Mouse (Mus musculus) kidney, adult 2 months (tissue): ENCODE results near the gene Ffar2. TPM values are rescaled to one million over a fixed set of nuclear protein-coding genes. Genes with fewer than 3 reads are reported as not detected.

Source experiments
- DNase-seq: peaks from one replicate; pipeline ENCODE4 v3.0.0; 2021
- H3K27ac ChIP-seq: fragments of 200-500 bp; 2 replicates; pipeline ENCODE4 v1.5.1; 2012; ENCODE audit warnings: low read depth, low read length, control low read depth, inconsistent platforms; ENCODE audit not compliant: insufficient read depth
- H3K27me3 ChIP-seq: fragments of 200-500 bp; replicated peaks from 2 replicates; pipeline ENCODE4 v1.6.1; 2012; ENCODE audit warnings: mild to moderate bottlenecking, moderate library complexity, low read length, inconsistent platforms; ENCODE audit not compliant: control insufficient read depth, insufficient read depth
- H3K36me3 ChIP-seq: fragments of 200-500 bp; 2 replicates; pipeline ENCODE4 v1.6.1; 2012; ENCODE audit warnings: mild to moderate bottlenecking, moderate library complexity, low read length, inconsistent platforms; ENCODE audit not compliant: control insufficient read depth, insufficient read depth
- H3K4me1 ChIP-seq: fragments of 200-500 bp; 2 replicates; pipeline ENCODE4 v1.6.1; 2011; ENCODE audit warnings: low read length; ENCODE audit not compliant: control insufficient read depth, insufficient read depth
- H3K4me3 ChIP-seq: fragments of 200-500 bp; 2 replicates; pipeline ENCODE4 v1.5.1; 2011; ENCODE audit warnings: mild to moderate bottlenecking, low read depth, low read length, control low read depth; ENCODE audit not compliant: insufficient read depth
- CTCF ChIP-seq: fragments of 200-500 bp; conservative IDR thresholded peaks from 2 replicates; pipeline ENCODE4 v1.5.1; 2011; ENCODE audit warnings: low read depth, mild to moderate bottlenecking, control low read depth, low read length, moderate library complexity, mixed read lengths; ENCODE audit not compliant: insufficient read depth, insufficient read length
- POLR2A ChIP-seq: fragments of 200-500 bp; IDR thresholded peaks from one replicate; pipeline ENCODE4 v1.6.1; 2011; ENCODE audit warnings: low read depth, low read length, control low read depth
- WGBS: fragments of 180-500 bp; shearing (Covaris S2); methylation state at CpG from one replicate; pipeline ENCODE4 v1.1.7; 2018; 5-methylcytosine and 5-hydroxymethylcytosine counted together
- polyA plus RNA-seq: library from polyadenylated mRNA; depleted of rRNA; stranded (reverse); fragments of >200 nt; gene quantifications from 2 replicates; pipeline ENCODE4 v1.2.3, GENCODE M21; 2012; rRNA removed

Ffar2 gene
- polyA plus RNA-seq: 1.2 and 1.4 TPM in 2 replicates

GRCm38 (mm10) chr7:30823675-30824074 lies at the start of gene Ffar2:
Gene Ffar2, minus strand, starts transcription at chr7:30823775.
- Histone ChIP-seq H3K36me3 (no peaks in the 10 kb centered on the region), H3K27ac (no peak within 1 kb of the TSS), H3K4me1 (no peaks in the 10 kb centered on the region), H3K4me3 (no peak within 1 kb of the TSS), H3K27me3 (no peaks in the 10 kb centered on the region)
- DNase-seq: no peak
- no peak for TF ChIP-seq CTCF
- no peak for TF ChIP-seq POLR2A
- WGBS: 91% methylated on average over 18 of the region's 18 CpGs

DNA sequence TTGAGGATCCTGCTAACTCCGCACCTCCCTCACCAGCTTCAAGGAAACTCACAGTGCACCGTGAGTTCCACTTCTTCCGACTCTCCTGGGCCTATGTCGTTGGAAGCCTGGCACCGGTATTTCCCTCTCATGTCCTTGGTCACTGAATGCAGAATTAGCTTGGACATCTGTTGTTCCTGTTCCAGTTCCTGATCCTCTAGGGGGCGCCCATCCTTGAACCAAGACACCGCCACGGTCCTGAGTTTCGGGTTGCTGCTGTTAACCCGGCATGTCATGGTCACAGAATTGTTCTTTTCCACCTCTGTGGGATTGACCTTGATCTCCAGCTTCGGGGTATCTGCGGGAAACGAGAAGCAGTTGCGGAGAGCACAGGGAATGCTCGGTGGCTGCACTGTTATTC lies 49.5 kb upstream of the Ffar2 start:
- DNase-seq: peak; percentile 81
- Histone ChIP-seq H3K4me3 (no peak overlapping the region), H3K4me1 (no peaks in the 10 kb centered on the region), H3K27ac (no peak overlapping the region), H3K27me3 (no peaks in the 10 kb centered on the region), H3K36me3 (no peaks in the 10 kb centered on the region)
- WGBS: 14% methylated on average over 15 of the region's 15 CpGs
- TF ChIP-seq CTCF: peak; percentile 79
- no peak for TF ChIP-seq POLR2A

DNA sequence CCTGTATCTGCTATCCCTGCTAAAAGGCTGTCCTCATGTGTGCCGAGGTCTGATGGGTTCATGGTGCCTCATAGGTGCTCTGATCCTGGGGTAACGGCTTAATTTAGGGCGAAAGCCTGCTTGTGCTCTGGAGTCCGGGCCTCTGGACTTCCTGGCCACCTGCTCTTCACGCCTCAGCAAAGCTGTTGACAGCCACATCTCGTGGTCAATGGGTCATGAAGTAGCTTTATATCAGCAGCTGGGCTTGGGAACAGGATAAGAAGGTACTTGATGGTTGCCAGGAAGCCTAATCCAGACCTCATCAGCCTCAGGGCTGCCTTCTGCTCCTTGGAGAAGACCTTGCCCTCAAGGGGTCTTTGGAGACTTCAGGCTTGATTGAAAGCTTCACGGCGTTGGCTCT lies 39.8 kb upstream of the Ffar2 start:
- WGBS: 34% methylated on average over 8 of the region's 8 CpGs
- TF ChIP-seq POLR2A: no peak
- TF ChIP-seq CTCF: no peak
- Histone ChIP-seq H3K36me3 (no peaks in the 10 kb centered on the region), H3K27ac (no peak overlapping the region), H3K4me3 (no peak overlapping the region), H3K4me1 (no peaks in the 10 kb centered on the region), H3K27me3 (no peaks in the 10 kb centered on the region)
- DNase-seq: no peak

GRCm38 (mm10) chr7:30861464-30861863 lies 37.9 kb upstream of the Ffar2 start, which contains the start of gene Ffar1:
Gene Ffar1, minus strand, starts transcription at chr7:30861564.
- H3K27ac ChIP-seq: no peak within 1 kb of the TSS
- H3K4me1 ChIP-seq: no peaks in the 10 kb centered on the region
- no peaks in the 10 kb centered on the region for H3K36me3 ChIP-seq
- H3K4me3 ChIP-seq: no peak within 1 kb of the TSS
- no peak for TF ChIP-seq CTCF
- TF ChIP-seq POLR2A: no peak
- DNase-seq: no peak
- H3K27me3 ChIP-seq: no peaks in the 10 kb centered on the region
- 87% methylated on average over 12 of the region's 12 CpGs for WGBS

GRCm38 (mm10) chr7:30859635-30860402 lies 36.2 kb upstream of the Ffar2 start:
- H3K27me3 ChIP-seq: no peaks in the 10 kb centered on the region
- H3K4me3 ChIP-seq: peak overlapping the region; percentile 4; the same call in 1 of the 2 replicates
- DNase-seq: peak; percentile 44
- H3K27ac ChIP-seq: no peak overlapping the region
- TF ChIP-seq POLR2A (no peak), CTCF (peak; percentile 78)
- WGBS: 9% methylated on average over 14 of the region's 16 CpGs
- H3K4me1 ChIP-seq: no peaks in the 10 kb centered on the region
- H3K36me3 ChIP-seq: no peaks in the 10 kb centered on the region

DNA sequence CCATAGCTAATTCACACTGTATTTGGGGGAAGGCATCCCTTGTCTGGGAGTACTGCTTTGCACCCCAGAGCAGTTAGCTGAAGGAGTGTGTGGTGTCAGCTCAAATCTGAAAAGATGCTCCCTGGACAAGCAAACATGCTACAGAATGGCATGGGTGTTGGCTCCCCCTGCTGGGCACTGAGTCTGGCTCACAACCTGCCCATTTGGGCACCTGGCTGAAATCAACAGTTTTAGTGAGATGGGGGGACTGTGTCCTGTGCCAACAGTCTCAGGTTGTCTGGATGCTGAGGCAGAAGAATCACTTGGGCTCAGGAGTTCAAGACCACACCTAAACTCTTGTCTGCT lies 35.7 kb upstream of the Ffar2 start:
- DNase-seq: peak; percentile 84
- Histone ChIP-seq H3K36me3 (no peaks in the 10 kb centered on the region), H3K27me3 (no peaks in the 10 kb centered on the region), H3K4me3 (no peak overlapping the region), H3K4me1 (no peaks in the 10 kb centered on the region), H3K27ac (no peak overlapping the region)
- no peak for TF ChIP-seq POLR2A
- TF ChIP-seq CTCF: peak; percentile 95

- H3K27ac ChIP-seq: no peak overlapping the region
- WGBS: 68% methylated on average over 1 of the region's 1 CpGs
- no peak for DNase-seq
- TF ChIP-seq CTCF: no peak
- no peak for TF ChIP-seq POLR2A
- H3K4me3 ChIP-seq: no peak overlapping the region
- no peaks in the 10 kb centered on the region for H3K4me1 ChIP-seq
- H3K36me3 ChIP-seq: no peaks in the 10 kb centered on the region
- H3K27me3 ChIP-seq: no peaks in the 10 kb centered on the region
These were observed 34.2 kb upstream of the Ffar2 start for GRCm38 (mm10) chr7:30857746-30858145.
